Mouse (Mus musculus): ENCODE measurements around the gene Rapgef4. TPM values are rescaled to one million over a fixed set of nuclear protein-coding genes. Genes with fewer than 3 reads are reported as not detected.

The Rapgef4 gene
- polyA plus RNA-seq, 1 experiment from 2014 or later = 2.1 TPM

GRCm38 (mm10) chr2:72269651-72270341, 288.8 kb downstream of the Rapgef4 start:
- no peak overlapping the region for H3K4me2 ChIP-seq (replicated peaks)
- no peak overlapping the region for H3K9ac ChIP-seq
- H3K4me3 ChIP-seq (replicated peaks) = no peak overlapping the region
- H3K9me3 ChIP-seq = no peaks in the 10 kb centered on the region
- no peak overlapping the region for H3K27ac ChIP-seq
- WGBS = 72% methylated on average over 4 of the region's 4 CpGs
- no peaks in the 10 kb centered on the region for H3K36me3 ChIP-seq
- no peaks in the 10 kb centered on the region for H3K27me3 ChIP-seq (replicated peaks)
- H3K4me1 ChIP-seq (replicated peaks) = no peaks in the 10 kb centered on the region
- no peak for ATAC-seq

GRCm38 (mm10) chr2:72278247-72278873, 297.3 kb downstream of the Rapgef4 start:
- 69% methylated on average over 4 of the region's 4 CpGs for WGBS

GRCm38 (mm10) chr2:72280524-72280923, 299.5 kb downstream of the Rapgef4 start:
- Histone ChIP-seq H3K4me1 (replicated peaks) (0 out of 2 replicates have a peak, but pooled peaks cover 3% of the 10 kb centered on the region), H3K4me3 (replicated peaks) (no peak overlapping the region), H3K36me3 (no peaks in the 10 kb centered on the region), H3K9ac (no peak overlapping the region), H3K9me3 (no peaks in the 10 kb centered on the region), H3K27ac (no peak overlapping the region), H3K27me3 (replicated peaks) (no peaks in the 10 kb centered on the region), H3K4me2 (replicated peaks) (no peak overlapping the region)
- no peak for ATAC-seq
- WGBS = 91% methylated on average over 5 of the region's 5 CpGs

More at GRCm38 (mm10) chr2:72278247-72278873, 297.3 kb downstream of the Rapgef4 start:
- no peak overlapping the region for H3K4me3 ChIP-seq (replicated peaks)
- no peak overlapping the region for H3K4me2 ChIP-seq (replicated peaks)
- H3K27ac ChIP-seq = no peak overlapping the region
- no peaks in the 10 kb centered on the region for H3K4me1 ChIP-seq (replicated peaks)
- no peaks in the 10 kb centered on the region for H3K27me3 ChIP-seq (replicated peaks)
- no peaks in the 10 kb centered on the region for H3K36me3 ChIP-seq
- ATAC-seq = no peak
- no peaks in the 10 kb centered on the region for H3K9me3 ChIP-seq
- H3K9ac ChIP-seq = no peak overlapping the region

GRCm38 (mm10) chr2:72281971-72282370, 300.9 kb downstream of the Rapgef4 start:
- Histone ChIP-seq H3K27me3 (replicated peaks) (no peaks in the 10 kb centered on the region), H3K36me3 (no peaks in the 10 kb centered on the region), H3K9ac (no peak overlapping the region), H3K4me1 (replicated peaks) (0 out of 2 replicates have a peak, but pooled peaks cover 4% of the 10 kb centered on the region), H3K4me2 (replicated peaks) (no peak overlapping the region), H3K4me3 (replicated peaks) (no peak overlapping the region), H3K9me3 (no peaks in the 10 kb centered on the region), H3K27ac (no peak overlapping the region)
- ATAC-seq = no peak
- 91% methylated on average over 14 of the region's 14 CpGs for WGBS

- no peaks in the 10 kb centered on the region for H3K36me3 ChIP-seq
- H3K27ac ChIP-seq = no peak overlapping the region
- H3K4me3 ChIP-seq (replicated peaks) = no peak overlapping the region
- peaks cover 9% of the 10 kb centered on the region for H3K4me1 ChIP-seq (replicated peaks)
- no peak overlapping the region for H3K4me2 ChIP-seq (replicated peaks)
- no peaks in the 10 kb centered on the region for H3K9me3 ChIP-seq
- no peak for ATAC-seq
- no peak overlapping the region for H3K9ac ChIP-seq
- 78% methylated on average over 4 of the region's 4 CpGs for WGBS
- H3K27me3 ChIP-seq (replicated peaks) = no peaks in the 10 kb centered on the region
Measured at GRCm38 (mm10) chr2:72282733-72283132, 301.7 kb downstream of the Rapgef4 start.

- Histone ChIP-seq H3K4me2 (replicated peaks) (no peak overlapping the region), H3K27me3 (replicated peaks) (no peaks in the 10 kb centered on the region), H3K27ac (no peak overlapping the region), H3K9me3 (no peaks in the 10 kb centered on the region), H3K36me3 (no peaks in the 10 kb centered on the region), H3K9ac (no peak overlapping the region), H3K4me3 (replicated peaks) (no peak overlapping the region), H3K4me1 (replicated peaks) (peaks cover 19% of the 10 kb centered on the region)
- ATAC-seq = no peak
- 82% methylated on average over 7 of the region's 7 CpGs for WGBS
Measured at GRCm38 (mm10) chr2:72284689-72285088, 303.6 kb downstream of the Rapgef4 start.

- WGBS = 2% methylated on average over 50 of the region's 50 CpGs
- peaks cover 19% of the 10 kb centered on the region for H3K4me1 ChIP-seq (replicated peaks)
- H3K4me2 ChIP-seq (replicated peaks) = peak within 1 kb of the TSS; percentile 73
- no peaks in the 10 kb centered on the region for H3K36me3 ChIP-seq
- peak within 1 kb of the TSS; percentile 59 for H3K27ac ChIP-seq
- H3K27me3 ChIP-seq (replicated peaks) = no peaks in the 10 kb centered on the region
- H3K9ac ChIP-seq = peak within 1 kb of the TSS; percentile 94
- H3K4me3 ChIP-seq (replicated peaks) = peak within 1 kb of the TSS; percentile 88
- no peaks in the 10 kb centered on the region for H3K9me3 ChIP-seq
- peak; percentile 87 for ATAC-seq
Measured at GRCm38 (mm10) chr2:72285256-72285887, 304.3 kb downstream of the Rapgef4 start, which contains the start of gene Map3k20. Gene Map3k20, plus strand, starts transcription at chr2:72285637.

GRCm38 (mm10) chr2:72285888-72286661, 305.0 kb downstream of the Rapgef4 start:
- H3K4me1 ChIP-seq (replicated peaks) = peaks cover 19% of the 10 kb centered on the region
- no peaks in the 10 kb centered on the region for H3K36me3 ChIP-seq
- H3K27me3 ChIP-seq (replicated peaks) = no peaks in the 10 kb centered on the region
- H3K4me3 ChIP-seq (replicated peaks) = peak overlapping the region; percentile 88
- ATAC-seq = peak; percentile 63
- WGBS = 1% methylated on average over 60 of the region's 60 CpGs
- H3K4me2 ChIP-seq (replicated peaks) = peak overlapping the region; percentile 73
- H3K9ac ChIP-seq = peak overlapping the region; percentile 94
- H3K27ac ChIP-seq = peak overlapping the region; percentile 59
- H3K9me3 ChIP-seq = no peaks in the 10 kb centered on the region

- no peak overlapping the region for H3K9ac ChIP-seq
Measured at GRCm38 (mm10) chr2:72287142-72287541, 306.1 kb downstream of the Rapgef4 start.

GRCm38 (mm10) chr2:72288932-72289534, 308.0 kb downstream of the Rapgef4 start:
- Histone ChIP-seq H3K36me3 (no peaks in the 10 kb centered on the region), H3K4me2 (replicated peaks) (no peak overlapping the region), H3K4me3 (replicated peaks) (no peak overlapping the region), H3K27ac (no peak overlapping the region), H3K27me3 (replicated peaks) (no peaks in the 10 kb centered on the region), H3K9ac (no peak overlapping the region), H3K9me3 (no peaks in the 10 kb centered on the region), H3K4me1 (replicated peaks) (peaks cover 19% of the 10 kb centered on the region)
- ATAC-seq = peak; percentile 39
- WGBS = 69% methylated on average over 11 of the region's 11 CpGs

More at GRCm38 (mm10) chr2:72287142-72287541, 306.1 kb downstream of the Rapgef4 start:
- Histone ChIP-seq H3K27me3 (replicated peaks) (no peaks in the 10 kb centered on the region), H3K27ac (peak overlapping the region; percentile 36; the same call in 1 of the 2 replicates), H3K4me1 (replicated peaks) (peaks cover 19% of the 10 kb centered on the region), H3K36me3 (no peaks in the 10 kb centered on the region), H3K4me3 (replicated peaks) (peak overlapping the region; percentile 2; the same call in 1 of the 2 replicates), H3K9me3 (no peaks in the 10 kb centered on the region), H3K4me2 (replicated peaks) (peak overlapping the region; percentile 39)
- WGBS = 30% methylated on average over 4 of the region's 4 CpGs
- ATAC-seq = peak; percentile 52

- no peak overlapping the region for H3K4me2 ChIP-seq (replicated peaks)
- no peak overlapping the region for H3K9ac ChIP-seq
- H3K9me3 ChIP-seq = no peaks in the 10 kb centered on the region
- no peaks in the 10 kb centered on the region for H3K27me3 ChIP-seq (replicated peaks)
- H3K4me3 ChIP-seq (replicated peaks) = no peak overlapping the region
- H3K4me1 ChIP-seq (replicated peaks) = peaks cover 15% of the 10 kb centered on the region
- H3K27ac ChIP-seq = no peak overlapping the region
- 71% methylated on average over 1 of the region's 1 CpGs for WGBS
- no peak for ATAC-seq
- no peaks in the 10 kb centered on the region for H3K36me3 ChIP-seq
Measured at GRCm38 (mm10) chr2:72291103-72291502, 310.1 kb downstream of the Rapgef4 start.
